Mouse (Mus musculus): ENCODE measurements around the gene Fntb.

DNA sequence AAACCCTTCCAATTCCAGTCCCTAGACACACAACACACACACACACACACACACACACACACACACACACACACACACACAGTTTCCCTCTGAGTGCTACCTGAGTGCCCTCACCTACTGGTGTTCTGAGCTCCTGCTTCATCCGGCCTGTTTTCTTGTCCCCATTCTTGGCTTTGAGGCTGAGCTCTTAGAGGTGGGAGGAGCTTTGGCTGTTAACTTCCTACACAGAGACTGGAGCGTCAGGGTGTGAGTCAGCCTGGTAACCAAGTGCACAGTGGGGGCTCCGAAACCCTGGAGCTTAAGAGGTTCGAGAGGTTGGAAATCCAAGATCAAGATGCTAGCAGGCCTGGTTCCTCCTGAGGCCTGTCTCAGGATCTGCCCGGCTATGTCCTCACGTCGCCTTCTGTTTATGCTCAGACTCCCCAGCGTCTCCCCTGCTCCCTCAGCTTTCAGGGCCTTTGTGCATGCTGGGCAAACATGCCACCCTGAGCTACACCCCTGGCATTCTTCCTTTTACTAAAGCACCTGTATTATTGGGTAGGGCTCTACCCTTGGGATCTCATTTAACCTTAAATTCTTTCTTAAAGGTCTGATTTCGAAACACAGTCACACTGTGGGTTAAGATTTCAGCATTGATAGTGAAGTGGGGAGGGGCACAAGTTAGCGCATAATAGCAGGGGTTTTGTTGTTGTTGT lies 102.3 kb downstream of the Fntb start:
- no peak for TF ChIP-seq CTCF (IDR thresholded peaks at IDR 0.05; ENCODE audit: low read depth, low read length)
- no peak for TF ChIP-seq GATA2 (IDR thresholded peaks at IDR 0.05; ENCODE audit: borderline replicate concordance, low read depth, low read length)
- no peak for TF ChIP-seq GATA1 (IDR thresholded peaks at IDR 0.05; ENCODE audit: borderline replicate concordance, low read length)
- TF ChIP-seq TAL1 (conservative IDR thresholded peaks at IDR 0.05; ENCODE audit: low read depth, low read length) = no peak
